Mouse (Mus musculus): ENCODE results near the gene Hdac7. TPM values are rescaled to one million over a fixed set of nuclear protein-coding genes. Genes with fewer than 3 reads are reported as not detected.

Hdac7 gene
- total and polyA plus RNA-seq, 2 experiments from 2014 or later: 21.6 to 29.4 TPM

- Histone ChIP-seq H3K9me3 (ENCODE audit: low read length) (no peaks in the 10 kb centered on the region), H3K4me2 (ENCODE audit: low read depth) (no peak overlapping the region), H3K27ac (ENCODE audit: low read depth, low read length) (no peak overlapping the region), H3K4me1 (ENCODE audit: insufficient read depth) (no peaks in the 10 kb centered on the region), H3K27me3 (ENCODE audit: insufficient read depth, low read length) (no peaks in the 10 kb centered on the region), H3K4me3 (ENCODE audit: low read depth, low read length) (no peak overlapping the region), H3K36me3 (ENCODE audit: insufficient read depth) (0 out of 2 replicates have a peak, but pooled peaks cover 7% of the 10 kb centered on the region), H3K9ac (no peak overlapping the region)
- no peak for TF ChIP-seq CTCF (IDR thresholded peaks at IDR 0.05; ENCODE audit: low read depth)
- ATAC-seq: no peak
- 82% methylated on average over 9 of the region's 9 CpGs for WGBS
- no peak for DNase-seq
Measured at GRCm38 (mm10) chr15:97785731-97786411, 58.4 kb downstream of the Hdac7 start.

- Histone ChIP-seq H3K4me1 (ENCODE audit: insufficient read depth) (no peaks in the 10 kb centered on the region), H3K27me3 (ENCODE audit: insufficient read depth, low read length) (no peaks in the 10 kb centered on the region)
- DNase-seq: no peak
Measured at GRCm38 (mm10) chr15:97784561-97785161, 59.6 kb downstream of the Hdac7 start.

GRCm38 (mm10) chr15:97784092-97784559 is 60.2 kb downstream of the Hdac7 start:
- WGBS: 1% methylated on average over 38 of the region's 39 CpGs

More at GRCm38 (mm10) chr15:97784561-97785161, 59.6 kb downstream of the Hdac7 start:
- Histone ChIP-seq H3K36me3 (ENCODE audit: insufficient read depth) (no peaks in the 10 kb centered on the region), H3K9me3 (ENCODE audit: low read length) (no peaks in the 10 kb centered on the region), H3K27ac (ENCODE audit: low read depth, low read length) (peak overlapping the region; percentile 75), H3K9ac (peak overlapping the region; percentile 95), H3K4me3 (ENCODE audit: low read depth, low read length) (peak overlapping the region; percentile 97), H3K4me2 (ENCODE audit: low read depth) (peak overlapping the region; percentile 77)
- ATAC-seq: peak; percentile 67
- WGBS: 6% methylated on average over 42 of the region's 45 CpGs
- TF ChIP-seq CTCF (IDR thresholded peaks at IDR 0.05; ENCODE audit: low read depth): no peak

GRCm38 (mm10) chr15:97782749-97783105 is 61.6 kb downstream of the Hdac7 start:
- no peaks in the 10 kb centered on the region for H3K9me3 ChIP-seq (ENCODE audit: low read length)
- H3K4me1 ChIP-seq (ENCODE audit: insufficient read depth): no peaks in the 10 kb centered on the region
- H3K9ac ChIP-seq: no peak overlapping the region
- no peaks in the 10 kb centered on the region for H3K36me3 ChIP-seq (ENCODE audit: insufficient read depth)
- no peak overlapping the region for H3K27ac ChIP-seq (ENCODE audit: low read depth, low read length)
- WGBS: 9% methylated on average over 9 of the region's 9 CpGs
- peak overlapping the region; percentile 19; the same call in 1 of the 2 replicates for H3K4me2 ChIP-seq (ENCODE audit: low read depth)
- DNase-seq (no peak), ATAC-seq (no peak)
- no peaks in the 10 kb centered on the region for H3K27me3 ChIP-seq (ENCODE audit: insufficient read depth, low read length)
- peak; percentile 68 for TF ChIP-seq CTCF (IDR thresholded peaks at IDR 0.05; ENCODE audit: low read depth)
- H3K4me3 ChIP-seq (ENCODE audit: low read depth, low read length): no peak overlapping the region

More at GRCm38 (mm10) chr15:97784092-97784559, 60.2 kb downstream of the Hdac7 start:
- TF ChIP-seq CTCF (IDR thresholded peaks at IDR 0.05; ENCODE audit: low read depth): peak; percentile 92
- Histone ChIP-seq H3K27ac (ENCODE audit: low read depth, low read length) (peak overlapping the region; percentile 75), H3K9me3 (ENCODE audit: low read length) (no peaks in the 10 kb centered on the region), H3K36me3 (ENCODE audit: insufficient read depth) (no peaks in the 10 kb centered on the region), H3K27me3 (ENCODE audit: insufficient read depth, low read length) (no peaks in the 10 kb centered on the region), H3K4me3 (ENCODE audit: low read depth, low read length) (peak overlapping the region; percentile 97), H3K9ac (peak overlapping the region; percentile 95), H3K4me1 (ENCODE audit: insufficient read depth) (no peaks in the 10 kb centered on the region), H3K4me2 (ENCODE audit: low read depth) (peak overlapping the region; percentile 77)
- DNase-seq (peak; percentile 90), ATAC-seq (peak; percentile 90)

- TF ChIP-seq CTCF (IDR thresholded peaks at IDR 0.05; ENCODE audit: low read depth): no peak
- Histone ChIP-seq H3K4me1 (ENCODE audit: insufficient read depth) (no peaks in the 10 kb centered on the region), H3K27me3 (ENCODE audit: insufficient read depth, low read length) (no peaks in the 10 kb centered on the region), H3K36me3 (ENCODE audit: insufficient read depth) (no peaks in the 10 kb centered on the region), H3K9ac (no peak overlapping the region), H3K27ac (ENCODE audit: low read depth, low read length) (no peak overlapping the region), H3K4me3 (ENCODE audit: low read depth, low read length) (no peak overlapping the region), H3K4me2 (ENCODE audit: low read depth) (peak overlapping the region; percentile 19), H3K9me3 (ENCODE audit: low read length) (no peaks in the 10 kb centered on the region)
- ATAC-seq: no peak
- 13% methylated on average over 24 of the region's 24 CpGs for WGBS
- no peak for DNase-seq
Measured at GRCm38 (mm10) chr15:97781961-97782748, 62.1 kb downstream of the Hdac7 start.

GRCm38 (mm10) chr15:97780611-97781031 is 63.7 kb downstream of the Hdac7 start:
- WGBS: 42% methylated on average over 12 of the region's 12 CpGs
- Histone ChIP-seq H3K27ac (ENCODE audit: low read depth, low read length) (no peak overlapping the region), H3K27me3 (ENCODE audit: insufficient read depth, low read length) (no peaks in the 10 kb centered on the region), H3K4me3 (ENCODE audit: low read depth, low read length) (no peak overlapping the region), H3K9ac (no peak overlapping the region), H3K4me1 (ENCODE audit: insufficient read depth) (no peaks in the 10 kb centered on the region), H3K9me3 (ENCODE audit: low read length) (no peaks in the 10 kb centered on the region), H3K4me2 (ENCODE audit: low read depth) (no peak overlapping the region), H3K36me3 (ENCODE audit: insufficient read depth) (no peaks in the 10 kb centered on the region)
- DNase-seq (no peak), ATAC-seq (no peak)
- TF ChIP-seq CTCF (IDR thresholded peaks at IDR 0.05; ENCODE audit: low read depth): no peak
